Mouse (Mus musculus) mesoderm, embryonic 11.5 days (tissue): ENCODE measurements around the gene Nr1h2.

ENCODE experiments used
- DNase-seq: peaks from one replicate; pipeline ENCODE4 v3.0.0-alpha.2; 2012; ENCODE audit warnings: low read depth, low spot score

Nr1h2 gene

DNA sequence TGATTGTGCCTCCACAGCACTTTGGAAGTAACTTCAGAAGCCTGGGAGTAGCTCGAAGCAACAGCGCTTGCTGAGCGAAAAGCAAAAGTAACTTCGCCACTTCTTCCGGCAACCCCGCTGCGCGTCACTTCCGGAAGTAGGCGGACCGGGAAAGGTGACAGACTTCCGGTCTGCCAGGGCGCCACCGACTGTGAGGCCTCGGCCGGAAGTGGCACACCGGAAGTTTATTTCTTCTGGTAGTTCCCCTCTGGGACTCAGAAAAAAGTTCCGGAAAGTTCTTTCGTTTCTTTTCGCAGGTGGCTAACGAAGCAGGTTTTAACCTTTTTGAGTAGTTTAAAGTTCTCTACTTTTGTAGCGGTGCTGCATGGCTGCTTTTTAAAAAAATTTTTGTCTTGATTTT, at the start of gene Nr1h2:
Gene Nr1h2 (minus strand): TSS at position 126 of the 400 bp plus-strand sequence.
- peak; percentile 96 for DNase-seq

DNA sequence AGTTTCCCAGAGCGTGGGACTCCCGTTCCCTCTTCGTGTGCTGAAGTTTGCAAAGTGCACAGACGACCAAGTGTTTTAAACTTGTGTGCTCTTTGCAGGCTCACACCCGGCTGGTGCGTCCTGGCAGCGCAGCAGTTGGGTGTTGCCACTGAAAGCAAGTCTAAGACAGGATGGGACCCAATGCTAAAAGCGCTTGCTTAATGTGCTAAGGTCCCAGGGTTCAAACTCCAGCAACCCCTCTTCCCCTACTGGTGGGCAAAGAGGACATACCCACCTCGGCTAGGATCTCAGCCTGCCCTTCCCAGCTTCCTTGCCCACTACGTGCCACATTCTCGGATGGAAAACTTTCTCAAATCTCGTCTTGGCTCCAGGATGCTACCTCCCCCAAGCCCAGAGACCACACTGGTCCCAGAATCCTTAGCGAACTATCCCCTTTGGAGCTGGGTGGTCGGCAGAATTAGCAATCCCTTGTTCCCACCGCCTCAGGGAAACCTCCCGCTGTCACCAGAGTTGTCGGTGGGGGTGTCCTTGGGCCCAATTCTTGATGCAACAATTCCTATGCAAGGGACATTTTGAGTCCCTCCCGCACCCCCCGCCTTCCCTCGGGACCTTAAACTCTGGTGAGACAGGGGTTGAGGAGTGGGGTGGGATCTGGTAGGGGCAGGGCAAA, 49.6 kb upstream of the Nr1h2 start:
- DNase-seq, result no peak

GRCm38 (mm10) chr7:44602443-44602842, 48.7 kb upstream of the Nr1h2 start:
- no peak for DNase-seq

- no peak for DNase-seq
Observed at GRCm38 (mm10) chr7:44601646-44602045, 47.9 kb upstream of the Nr1h2 start.

DNA sequence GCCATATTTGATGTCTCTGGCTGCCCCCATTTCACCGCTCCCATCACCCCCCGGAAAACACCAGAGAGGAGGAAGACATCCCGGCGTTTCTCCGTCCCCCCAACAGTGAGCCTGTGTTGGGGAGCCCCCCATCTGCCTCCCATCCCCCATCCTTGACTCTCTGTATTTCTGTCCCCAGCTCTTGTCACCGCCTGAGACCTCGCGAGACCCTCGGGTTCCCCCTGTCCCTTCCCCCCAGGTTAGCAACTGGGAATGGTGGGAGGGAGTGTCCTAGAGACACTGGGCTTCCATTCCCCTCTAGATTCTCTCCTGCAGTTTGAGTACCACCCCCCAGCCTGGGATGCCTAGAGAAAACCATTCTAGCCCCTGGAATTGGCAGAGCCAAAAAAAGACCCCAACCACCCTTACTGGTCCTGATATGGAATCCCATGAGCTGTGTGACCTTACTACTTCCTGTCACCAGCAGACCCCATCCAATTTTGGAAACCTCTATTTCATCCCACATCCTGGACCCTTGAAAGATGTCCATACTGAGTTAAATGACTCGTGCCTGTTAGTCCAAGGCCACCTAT, 47.0 kb upstream of the Nr1h2 start:
- no peak for DNase-seq

DNA sequence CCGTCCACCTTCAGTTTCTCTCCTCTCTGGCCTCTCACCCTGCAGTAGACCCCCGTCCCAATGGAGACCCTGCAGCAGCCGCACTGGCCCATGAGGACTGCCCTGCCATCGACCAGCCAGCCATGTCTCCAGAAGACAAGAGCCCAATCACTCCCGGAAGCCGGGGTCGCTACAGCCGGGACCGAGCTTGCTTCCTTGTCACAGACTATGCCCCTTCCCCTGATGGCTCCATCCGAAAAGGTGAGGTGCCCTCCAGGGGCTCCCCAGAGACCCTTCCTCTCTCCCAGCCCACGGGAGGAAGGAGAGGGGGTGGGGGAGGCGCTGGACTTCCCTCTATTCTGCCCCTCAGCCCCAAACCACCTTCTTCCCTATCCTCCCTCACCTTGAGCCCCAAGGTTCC, 44.6 kb upstream of the Nr1h2 start:
- DNase-seq, result no peak

- DNase-seq, result no peak
Observed at GRCm38 (mm10) chr7:44597666-44598065, 43.9 kb upstream of the Nr1h2 start.

GRCm38 (mm10) chr7:44596996-44597538, 43.3 kb upstream of the Nr1h2 start:
- no peak for DNase-seq

DNA sequence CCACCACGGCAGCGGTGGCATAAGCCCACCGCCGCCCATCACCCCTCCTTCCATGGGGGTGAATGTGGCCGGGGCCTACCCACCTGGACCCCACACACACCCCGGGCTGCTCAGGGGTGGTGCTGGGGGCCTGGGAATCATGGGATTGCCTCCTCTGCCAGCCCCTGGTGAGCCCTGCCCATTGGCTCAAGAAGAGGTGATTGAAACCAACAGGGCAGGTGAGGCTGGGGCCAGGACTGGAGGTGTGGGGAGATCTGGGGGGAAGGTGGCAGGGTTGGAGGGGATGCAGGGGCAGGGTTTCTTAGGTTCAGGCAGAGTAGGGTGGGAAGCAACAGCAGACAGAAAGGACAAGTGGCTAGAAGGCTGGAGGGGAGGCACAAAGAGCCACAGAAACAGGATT, 42.3 kb upstream of the Nr1h2 start:
- DNase-seq, result no peak

GRCm38 (mm10) chr7:44595131-44595561, 41.4 kb upstream of the Nr1h2 start:
- DNase-seq, result no peak

GRCm38 (mm10) chr7:44594291-44594690, 40.5 kb upstream of the Nr1h2 start:
- no peak for DNase-seq

- peak; percentile 92 for DNase-seq
Observed at GRCm38 (mm10) chr7:44593775-44594174, 40.0 kb upstream of the Nr1h2 start.

- no peak for DNase-seq
Observed at GRCm38 (mm10) chr7:44593051-44593450, 39.3 kb upstream of the Nr1h2 start.

DNA sequence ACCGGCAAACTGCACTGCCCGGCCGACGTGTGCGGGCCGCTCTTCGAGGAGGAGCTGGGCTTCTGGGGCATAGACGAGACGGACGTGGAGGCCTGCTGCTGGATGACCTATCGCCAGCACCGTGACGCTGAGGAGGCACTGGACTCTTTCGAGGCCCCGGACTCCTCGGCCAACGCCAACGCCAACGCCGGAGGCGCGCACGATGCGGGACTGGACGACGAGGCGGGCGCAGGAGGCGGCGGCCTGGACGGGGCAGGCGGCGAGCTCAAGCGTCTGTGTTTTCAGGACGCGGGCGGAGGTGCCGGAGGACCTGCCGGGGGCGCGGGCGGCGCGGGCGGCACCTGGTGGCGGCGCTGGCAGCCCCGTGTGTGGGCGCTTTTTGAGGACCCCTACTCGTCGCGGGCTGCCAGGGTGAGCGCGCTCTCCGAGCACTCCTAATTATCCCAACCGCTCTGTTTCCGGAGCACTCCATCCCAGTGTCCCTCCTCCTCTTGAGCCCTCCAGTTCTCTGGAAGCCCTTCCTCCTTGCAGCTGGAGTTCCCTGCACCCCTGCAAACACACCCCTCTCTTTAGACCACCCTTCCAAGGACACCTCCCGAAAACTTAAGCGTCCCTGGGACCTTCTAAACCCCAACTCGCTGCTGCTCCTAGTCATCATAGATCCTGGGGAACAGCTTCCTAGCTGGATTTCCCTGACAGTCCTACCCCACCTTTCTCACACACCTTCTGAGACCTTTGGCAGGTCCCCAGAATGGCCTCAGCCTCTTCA, 37.8 kb upstream of the Nr1h2 start:
- DNase-seq, result no peak

DNA sequence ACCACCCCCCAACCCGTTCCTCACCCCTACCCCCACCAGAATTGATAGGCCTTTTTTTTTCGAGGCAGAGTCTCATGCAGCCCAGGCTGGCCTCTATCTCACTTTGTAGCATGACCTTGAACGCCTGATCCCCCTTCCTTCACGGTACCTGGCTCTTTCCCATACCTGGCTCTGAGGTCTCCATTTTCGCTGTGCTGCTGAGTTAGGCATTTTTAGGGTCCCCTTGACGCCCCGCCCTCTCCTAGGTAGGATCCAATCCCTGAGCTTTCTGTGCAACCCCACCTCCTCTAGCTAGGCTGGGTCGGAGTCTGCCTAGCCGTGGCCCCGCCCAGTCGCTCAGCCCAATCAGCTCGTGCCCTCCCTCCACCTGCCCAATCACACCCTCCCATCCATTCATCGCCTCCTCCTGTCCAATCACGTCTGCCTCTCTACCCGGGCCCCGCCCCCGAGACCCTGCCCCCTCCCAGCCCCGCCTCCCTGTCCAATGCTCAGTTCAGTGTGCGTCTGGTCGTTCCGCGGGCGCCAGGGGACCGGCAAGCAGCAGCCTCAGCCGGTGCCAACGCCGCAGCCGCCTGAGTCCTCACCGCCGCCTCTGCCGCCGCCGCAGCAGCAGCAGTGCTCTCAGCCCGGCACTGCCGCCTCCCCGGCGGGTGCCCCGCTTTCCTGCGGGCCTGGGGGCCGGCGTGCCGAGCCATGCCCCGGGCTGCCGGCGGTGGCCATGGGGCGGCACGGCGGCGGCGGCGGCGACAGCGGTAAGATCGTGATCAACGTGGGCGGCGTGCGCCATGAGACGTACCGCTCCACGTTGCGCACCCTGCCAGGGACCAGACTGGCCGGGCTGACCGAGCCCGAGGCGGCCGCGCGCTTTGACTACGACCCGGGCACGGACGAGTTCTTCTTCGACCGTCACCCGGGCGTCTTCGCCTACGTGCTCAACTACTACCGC, 36.9 kb upstream of the Nr1h2 start, which contains the start of gene Kcnc3:
Gene Kcnc3 (plus strand): TSS at position 263 of the 946 bp plus-strand sequence.
- DNase-seq, result peak; percentile 96

DNA sequence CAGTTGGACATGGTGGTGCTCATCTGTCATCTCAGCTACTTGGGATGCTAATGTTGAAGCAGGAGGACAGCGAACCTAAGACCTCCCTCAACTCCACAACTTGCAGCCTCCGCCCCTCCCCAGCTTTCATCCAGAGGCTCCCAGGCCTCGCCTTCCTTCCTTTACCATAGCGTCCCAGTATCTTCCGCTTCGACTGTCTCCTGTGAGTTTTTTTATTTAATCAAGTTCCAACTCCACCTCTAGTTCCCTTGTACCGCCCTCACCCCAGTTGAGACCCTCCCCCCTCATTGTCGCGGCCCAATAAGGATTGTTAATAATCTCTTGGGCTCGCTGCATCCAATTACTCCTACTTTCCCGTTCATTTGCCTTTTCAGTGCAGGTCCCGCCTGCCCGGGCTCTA, 36.2 kb upstream of the Nr1h2 start:
- no peak for DNase-seq

DNA sequence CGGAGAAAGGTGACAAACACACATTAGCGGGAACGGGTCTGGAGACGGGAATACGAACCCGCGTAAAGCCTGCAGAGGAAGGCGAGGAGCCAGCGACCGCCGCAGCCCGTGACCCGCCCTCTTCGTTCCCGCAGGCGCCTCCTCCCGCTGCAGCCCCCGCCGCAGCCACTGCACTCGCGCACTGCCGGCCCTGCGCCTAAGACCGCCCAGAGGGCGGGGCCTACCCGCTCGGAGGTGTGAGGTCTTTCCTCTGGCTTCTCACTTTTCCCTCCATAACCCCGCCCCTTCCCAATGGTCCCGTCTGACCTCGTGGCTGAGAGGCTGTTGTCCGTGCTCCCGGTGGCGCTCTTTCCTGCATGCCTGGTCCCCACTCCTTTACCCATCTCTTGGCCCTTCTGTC, 35.4 kb upstream of the Nr1h2 start:
- peak; percentile 90 for DNase-seq

- DNase-seq, result no peak
Observed at GRCm38 (mm10) chr7:44588338-44588737, 34.6 kb upstream of the Nr1h2 start.

DNA sequence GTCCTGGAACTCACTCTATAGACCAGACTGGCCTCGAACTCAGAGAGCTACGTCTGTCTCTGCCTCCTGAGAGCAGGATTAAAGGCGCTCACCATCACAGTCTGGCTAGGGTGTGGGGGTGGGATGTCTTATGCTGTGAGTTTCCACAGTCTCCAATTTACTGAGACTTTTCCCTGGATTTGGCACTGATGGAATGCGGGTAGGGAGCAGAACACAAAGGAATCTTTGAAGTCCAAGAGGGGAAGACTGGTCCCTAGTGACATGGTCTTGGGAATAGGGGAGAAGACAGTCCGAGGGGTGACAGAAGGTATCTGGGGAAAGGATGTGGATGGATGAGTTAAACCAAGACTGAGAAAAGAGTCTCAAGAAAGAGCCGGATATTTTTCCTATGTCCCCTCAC, 33.9 kb upstream of the Nr1h2 start:
- DNase-seq, result no peak

GRCm38 (mm10) chr7:44586930-44587329, 33.2 kb upstream of the Nr1h2 start:
- peak; percentile 69 for DNase-seq

DNA sequence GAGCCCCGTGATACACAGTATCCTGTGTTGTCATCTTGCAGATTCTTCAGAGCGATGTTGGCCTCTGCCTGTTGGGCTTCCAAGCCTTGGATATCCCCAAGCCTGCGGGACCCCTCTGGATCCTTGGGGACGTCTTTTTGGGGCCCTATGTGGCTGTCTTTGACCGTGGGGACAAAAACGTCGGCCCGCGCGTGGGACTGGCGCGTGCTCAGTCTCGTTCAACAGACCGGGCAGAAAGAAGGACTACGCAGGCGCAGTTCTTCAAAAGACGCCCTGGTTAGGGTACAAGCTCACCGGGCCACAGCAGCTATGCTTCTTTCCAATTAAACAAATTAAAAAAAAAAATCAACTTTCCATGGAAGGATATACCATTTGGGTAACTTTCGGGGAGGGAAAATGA, 32.8 kb upstream of the Nr1h2 start:
- DNase-seq, result no peak
